Mouse (Mus musculus): ENCODE measurements around the gene Dph5. TPM values are rescaled to one million over a fixed set of nuclear protein-coding genes. Genes with fewer than 3 reads are reported as not detected.
"Not testable (repeated sequence)": the region's sequence is repeated elsewhere in the genome, so short reads cannot be mapped to it uniquely, and the experiment has no call there.

The Dph5 gene
- polyA plus RNA-seq, 1 experiment = 5.9 TPM

DNA sequence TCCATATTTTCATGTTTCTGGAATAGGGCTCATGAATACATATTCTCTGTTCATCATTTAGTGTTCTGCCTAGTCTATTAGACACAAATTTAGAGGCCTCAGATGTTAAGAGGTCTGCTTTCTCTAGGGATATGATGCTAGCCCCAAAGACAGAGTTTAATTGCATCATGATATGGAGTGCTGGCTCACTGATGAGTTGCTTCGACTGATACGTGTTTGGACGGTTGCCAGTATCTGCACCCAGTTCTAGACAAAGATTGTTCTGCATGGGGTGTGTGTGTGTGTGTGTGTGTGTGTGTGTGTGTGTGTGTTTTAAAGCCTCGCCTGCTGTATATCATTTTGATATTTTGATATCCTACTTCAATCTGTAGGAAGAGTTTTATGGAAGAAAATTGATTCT, 4.7 kb downstream of the Dph5 start:
- no peak for DNase-seq (ENCODE audit: low read depth)

DNA sequence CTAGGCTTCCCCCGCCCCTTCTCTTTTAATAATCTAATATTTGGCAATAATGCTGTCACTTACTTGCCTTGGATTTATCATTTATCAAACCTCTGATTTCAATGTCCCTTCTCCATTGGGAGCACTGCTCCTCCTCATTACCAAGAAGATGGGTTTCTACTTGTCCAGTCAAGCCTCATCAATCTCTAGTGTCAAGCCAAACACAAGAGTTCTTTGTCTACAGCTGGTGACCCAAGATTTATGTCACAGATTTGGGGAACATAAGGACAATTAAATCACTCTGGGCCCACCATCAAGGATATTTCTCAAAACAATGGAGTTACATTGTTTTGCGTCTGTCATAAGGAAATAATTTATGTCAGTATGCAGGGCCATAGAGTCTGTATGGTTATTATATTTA, 5.5 kb downstream of the Dph5 start:
- no peak for DNase-seq (ENCODE audit: low read depth)

DNA sequence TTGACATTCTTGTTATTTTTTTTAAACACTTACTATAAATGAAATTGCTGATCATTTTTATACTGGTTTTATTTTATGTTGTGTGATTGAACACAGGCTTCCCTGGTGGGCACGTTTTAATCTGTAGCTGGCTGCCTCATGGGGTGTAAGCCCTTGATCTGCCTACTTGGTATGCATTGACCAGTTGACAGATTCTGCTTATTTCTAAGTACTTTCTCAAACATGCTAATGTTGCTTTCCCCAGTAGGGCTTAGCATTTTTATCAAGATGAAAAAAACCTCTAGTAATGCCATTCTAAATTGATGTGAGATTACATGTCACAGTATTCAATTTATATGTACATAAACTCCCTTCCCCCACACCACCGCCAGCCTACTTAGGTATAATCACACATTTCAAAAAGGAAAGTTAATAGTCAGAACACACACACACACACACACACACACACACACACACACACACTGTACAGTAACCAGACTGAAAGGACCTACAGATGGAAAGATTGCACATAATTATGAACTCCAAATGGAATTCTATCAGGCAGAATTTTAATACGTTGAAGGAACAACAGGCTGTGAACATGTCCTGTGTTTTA, 10.8 kb downstream of the Dph5 start:
- DNase-seq (ENCODE audit: low read depth) = no peak

DNA sequence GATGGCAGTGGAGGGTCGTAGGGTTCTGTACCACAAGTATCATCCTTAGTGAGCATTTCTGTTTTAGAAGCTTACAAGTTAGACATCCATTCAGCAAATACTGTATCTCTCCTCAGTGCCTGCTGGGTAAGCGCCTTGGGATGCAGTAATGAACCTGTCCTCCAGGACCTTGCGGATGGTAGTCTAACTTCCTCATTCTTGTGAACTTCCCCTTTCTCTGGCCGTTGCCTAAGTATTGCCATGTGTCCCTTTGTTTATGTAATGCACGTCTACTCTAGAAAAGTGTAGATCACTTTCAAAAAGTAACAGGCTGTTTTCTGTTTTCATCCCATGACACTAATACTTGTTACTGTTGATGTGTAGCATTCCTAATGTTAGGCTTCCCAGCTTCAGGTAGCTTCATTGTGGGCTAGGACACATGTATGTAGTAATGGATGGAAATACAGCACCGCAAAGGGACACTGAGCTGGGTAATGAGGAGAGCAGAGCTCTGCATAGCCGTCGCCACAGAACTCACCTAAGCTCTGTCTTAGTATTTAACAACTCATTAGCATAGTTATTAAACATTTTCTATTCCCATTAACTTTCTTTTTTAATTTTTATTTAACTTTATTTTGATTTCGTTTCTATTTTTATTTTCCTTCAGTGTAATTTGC, 14.8 kb downstream of the Dph5 start:
- DNase-seq (ENCODE audit: low read depth) = no peak

DNA sequence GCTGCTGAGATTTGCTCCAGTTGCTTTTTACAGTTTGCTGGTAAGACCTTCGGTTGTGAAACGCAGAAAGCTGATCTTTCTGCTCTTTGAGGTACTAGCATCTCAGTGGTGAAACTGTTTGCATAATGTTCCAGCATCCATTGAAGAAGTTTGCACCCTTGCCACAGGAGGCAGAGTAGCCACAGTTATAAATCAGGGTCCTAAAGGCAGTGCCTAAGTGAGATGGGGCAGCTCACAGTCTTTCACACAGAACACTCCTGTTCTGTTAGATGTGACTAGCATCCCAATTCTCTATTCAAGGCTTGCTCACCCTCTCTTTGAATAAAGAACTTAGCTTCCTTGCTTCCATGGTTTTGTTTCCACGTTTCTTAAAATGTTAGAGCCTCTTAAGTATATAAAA, 17.4 kb downstream of the Dph5 start:
- no peak for DNase-seq (ENCODE audit: low read depth)

DNA sequence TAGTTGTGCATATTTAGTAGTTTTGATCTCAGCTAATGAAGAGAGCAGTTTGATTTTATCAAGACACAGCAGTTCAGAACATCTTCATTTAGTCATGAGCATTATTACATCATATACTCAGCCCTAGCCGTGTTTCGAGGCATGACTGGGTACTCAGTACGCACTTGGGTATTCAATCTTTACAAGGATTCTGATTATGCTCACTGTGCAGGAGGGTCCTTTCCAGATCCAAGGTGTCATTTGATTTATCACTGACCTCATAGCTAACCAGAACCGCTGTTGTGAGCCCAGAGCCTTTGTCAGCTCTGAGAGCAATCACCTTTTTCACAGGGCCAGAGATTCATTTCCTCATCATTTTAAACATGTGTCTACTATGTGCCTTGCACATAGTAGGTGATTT, 17.9 kb downstream of the Dph5 start:
- no peak for DNase-seq (ENCODE audit: low read depth)

DNA sequence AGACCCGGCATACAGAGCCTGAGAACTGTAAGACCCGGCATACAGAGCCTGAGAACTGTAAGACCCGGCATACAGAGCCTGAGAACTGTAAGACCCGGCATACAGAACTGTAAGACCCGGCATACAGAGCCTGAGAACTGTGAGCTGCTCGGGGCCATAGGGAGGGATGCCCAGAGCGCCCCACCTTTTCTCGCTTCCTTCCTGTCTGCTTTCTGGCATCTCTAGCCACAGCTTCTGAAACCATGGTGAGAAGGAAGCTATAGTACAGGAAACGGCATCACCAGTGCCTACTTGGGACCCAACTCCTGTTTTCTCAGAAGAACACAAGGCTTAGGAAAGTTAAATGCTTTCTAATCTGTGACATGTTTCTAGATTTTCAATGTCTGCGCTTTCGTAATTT, 19.8 kb downstream of the Dph5 start:
- not testable (repeated sequence) for DNase-seq (ENCODE audit: low read depth)

DNA sequence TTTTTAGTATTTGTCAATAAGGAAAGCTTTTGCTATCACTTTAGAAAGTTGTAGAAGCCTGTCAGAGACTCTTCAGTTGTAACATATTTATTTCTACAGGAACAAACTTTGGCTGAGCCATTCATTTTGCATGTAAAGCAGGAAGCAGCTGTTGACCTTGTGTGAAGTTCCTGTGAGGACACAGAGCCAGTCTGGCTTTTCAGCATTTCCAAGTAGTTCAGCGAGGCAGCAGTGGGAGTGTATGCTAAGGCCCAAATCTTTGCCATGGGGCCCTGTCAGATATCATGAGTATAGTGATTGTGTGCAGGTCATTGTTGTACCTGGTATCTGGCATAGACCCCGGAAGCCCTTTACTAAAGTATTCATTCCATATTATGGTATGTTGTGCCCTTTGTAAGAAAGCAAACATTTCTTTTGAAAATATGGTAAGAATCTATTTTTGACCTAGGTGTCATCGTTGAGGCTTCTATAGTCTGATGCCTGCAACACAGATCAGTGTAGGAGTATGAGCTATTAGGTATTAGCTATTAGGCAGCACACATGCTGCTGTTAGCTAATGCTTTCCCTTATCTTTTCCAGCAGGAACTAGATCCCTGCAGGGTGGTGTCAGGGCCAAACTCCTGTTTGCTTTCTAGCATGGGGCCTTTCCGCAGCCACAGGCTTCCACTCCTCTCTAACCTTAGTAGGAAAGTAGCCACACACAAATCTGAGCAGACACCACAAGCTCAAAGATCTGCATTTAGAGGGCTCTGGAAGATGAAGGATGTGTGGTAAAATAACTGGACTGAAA, 37.0 kb downstream of the Dph5 start:
- no peak for DNase-seq (ENCODE audit: low read depth)

DNA sequence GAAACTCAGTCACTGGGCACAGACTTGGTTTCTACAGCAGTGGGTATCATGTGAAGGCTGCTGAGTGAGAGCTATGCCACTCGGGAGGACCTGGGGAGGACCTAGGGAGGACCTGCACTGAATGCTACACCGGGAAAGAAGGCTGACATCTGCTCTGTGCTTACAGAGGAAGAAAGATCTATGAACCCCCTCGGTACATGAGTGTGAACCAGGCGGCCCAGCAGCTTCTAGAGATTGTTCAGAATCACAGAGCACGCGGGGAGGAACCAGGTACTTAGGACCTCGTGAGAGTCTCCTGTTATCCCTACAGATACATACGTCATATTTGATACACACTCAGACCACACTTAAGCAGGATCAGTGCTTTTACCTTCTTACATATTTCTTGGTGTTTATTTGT, 38.9 kb downstream of the Dph5 start:
- no peak for DNase-seq (ENCODE audit: low read depth)

DNA sequence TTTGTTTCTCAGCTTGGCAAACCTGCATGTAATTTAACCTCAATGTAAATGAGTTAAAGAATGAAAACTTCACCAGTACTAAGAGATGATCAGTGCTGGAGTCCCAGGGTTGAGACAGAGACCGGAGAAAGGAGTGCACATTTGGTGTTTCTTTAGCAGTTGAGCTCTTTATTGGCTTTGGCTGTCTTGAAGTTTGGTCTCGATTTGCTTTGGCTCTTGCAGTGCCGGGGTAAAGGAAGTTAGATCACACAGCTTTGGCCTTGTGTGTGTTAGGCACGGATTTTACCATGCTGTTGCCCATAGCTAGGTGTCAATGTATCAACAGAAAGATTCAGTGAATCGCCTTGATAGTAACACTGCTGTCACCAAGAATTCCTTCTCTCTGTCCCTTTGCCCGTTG, 44.1 kb downstream of the Dph5 start:
- no peak for DNase-seq (ENCODE audit: low read depth)

DNA sequence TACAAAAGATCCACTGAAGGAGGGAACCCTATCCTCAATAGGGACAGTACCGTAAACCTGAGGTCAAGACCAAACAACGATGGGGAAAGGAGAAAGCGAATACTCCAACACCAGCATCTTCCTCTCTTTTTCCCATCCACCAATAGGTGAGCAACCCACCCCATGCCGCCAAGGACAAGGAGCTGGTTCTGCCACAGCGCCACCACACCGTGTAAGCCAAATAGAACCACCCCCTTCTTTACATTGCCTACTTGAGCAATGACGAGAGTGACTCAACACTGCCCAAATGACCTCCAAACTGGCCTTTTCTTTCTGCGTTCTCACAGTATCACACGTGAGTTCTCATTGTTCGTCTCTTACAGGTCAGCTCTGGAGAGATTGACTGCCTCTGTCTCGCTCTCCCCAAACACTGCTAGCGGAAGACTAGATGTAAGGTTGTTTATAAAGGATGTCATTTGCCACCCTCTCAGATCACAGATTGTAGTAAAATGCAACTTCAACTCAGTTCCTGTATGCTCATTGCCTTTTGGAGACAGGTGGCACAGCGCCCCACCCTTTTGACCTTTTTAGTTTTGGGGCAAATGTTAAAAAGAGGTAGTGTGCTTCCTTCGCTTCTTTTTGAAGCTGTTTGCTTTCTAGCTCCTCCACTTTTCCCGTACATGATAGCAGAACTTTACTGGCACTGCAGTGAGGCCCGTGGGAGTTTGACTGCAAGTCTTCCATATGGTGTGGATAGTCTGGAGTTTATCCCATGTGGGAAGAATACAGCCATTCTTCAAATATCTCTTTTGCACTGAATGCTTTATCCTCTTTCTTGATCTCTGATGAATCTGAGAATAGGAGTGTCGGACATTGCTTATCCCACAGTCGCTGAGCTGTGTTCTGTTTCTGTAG, 45.9 kb downstream of the Dph5 start:
- DNase-seq (ENCODE audit: low read depth) = no peak

DNA sequence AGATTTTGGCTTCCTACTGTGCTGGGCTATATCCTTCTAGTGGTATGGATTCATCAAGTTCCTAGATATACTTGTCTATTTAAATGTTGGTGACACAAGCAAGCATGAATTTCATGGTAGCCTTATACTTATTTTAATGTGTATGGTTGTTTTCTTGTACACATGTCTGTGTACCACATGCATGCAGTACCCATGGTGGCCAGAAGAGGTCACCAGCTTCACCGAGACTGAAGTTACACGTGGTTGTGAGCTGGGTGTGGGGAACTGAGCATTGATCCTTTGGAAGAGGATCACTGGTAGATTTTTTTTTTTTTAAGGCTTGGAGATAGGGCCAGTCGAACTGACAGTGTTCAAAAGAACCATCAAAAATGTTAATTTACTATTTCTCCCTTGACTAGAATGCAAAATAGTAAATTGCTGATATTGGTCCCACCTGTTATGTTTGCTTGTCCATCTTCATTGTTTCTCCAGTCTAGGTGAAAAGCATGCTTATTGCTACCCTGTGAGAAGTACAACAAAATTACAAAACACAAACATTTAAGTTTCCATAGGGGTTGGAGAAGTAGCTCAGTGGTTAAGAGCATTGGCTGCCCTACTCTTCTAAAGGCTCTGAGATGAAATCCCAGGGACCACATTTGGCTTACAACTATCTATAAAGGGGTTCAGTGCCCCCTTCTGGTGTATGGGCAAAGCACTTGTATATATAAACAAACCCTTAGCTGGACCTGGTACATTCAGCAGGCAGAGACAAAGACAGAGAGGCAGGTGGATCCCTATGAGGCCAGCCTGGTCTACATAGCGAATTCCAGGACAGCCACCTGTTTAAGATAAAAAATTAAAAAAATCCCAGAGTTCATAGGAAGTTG, 49.3 kb downstream of the Dph5 start:
- DNase-seq (ENCODE audit: low read depth) = no peak

DNA sequence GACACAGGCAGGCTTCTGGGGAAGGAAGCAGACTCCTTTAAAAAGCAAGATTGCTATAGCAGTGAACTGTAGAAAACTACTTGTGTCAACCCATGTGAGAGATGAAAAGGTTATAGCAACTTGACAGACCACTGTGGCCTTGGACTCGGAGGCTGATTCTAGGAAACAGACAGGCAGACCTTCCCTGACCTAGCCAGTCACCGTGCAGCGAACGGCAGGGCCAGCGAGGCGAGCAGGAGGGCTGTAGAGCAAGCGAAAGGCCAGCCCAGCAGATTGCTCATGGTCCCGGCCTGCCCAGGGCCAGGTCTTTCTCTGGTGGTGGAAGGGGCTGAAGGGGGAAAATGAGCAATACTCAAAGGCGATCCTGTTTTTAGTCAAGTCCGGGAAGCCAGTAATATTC, 50.2 kb downstream of the Dph5 start:
- DNase-seq (ENCODE audit: low read depth) = no peak

DNA sequence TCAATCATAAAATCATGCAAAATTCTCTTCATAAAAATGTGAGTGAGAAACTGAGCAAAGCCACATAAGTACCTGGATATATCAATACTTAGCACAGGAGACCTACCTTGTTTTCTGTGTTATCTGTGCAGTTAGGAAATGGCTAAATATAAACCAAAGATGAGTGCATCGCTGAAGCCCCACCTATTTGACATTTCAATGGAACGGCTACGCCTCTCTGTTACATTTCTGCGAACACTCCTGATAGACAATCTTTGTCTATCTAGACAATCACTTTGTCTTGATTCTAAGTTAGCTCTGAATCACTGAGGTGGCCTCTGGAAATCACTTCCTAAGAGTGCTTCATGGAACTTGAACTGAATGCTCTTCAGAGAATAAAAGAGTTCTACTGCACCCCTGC, 52.9 kb downstream of the Dph5 start:
- DNase-seq (ENCODE audit: low read depth) = no peak

DNA sequence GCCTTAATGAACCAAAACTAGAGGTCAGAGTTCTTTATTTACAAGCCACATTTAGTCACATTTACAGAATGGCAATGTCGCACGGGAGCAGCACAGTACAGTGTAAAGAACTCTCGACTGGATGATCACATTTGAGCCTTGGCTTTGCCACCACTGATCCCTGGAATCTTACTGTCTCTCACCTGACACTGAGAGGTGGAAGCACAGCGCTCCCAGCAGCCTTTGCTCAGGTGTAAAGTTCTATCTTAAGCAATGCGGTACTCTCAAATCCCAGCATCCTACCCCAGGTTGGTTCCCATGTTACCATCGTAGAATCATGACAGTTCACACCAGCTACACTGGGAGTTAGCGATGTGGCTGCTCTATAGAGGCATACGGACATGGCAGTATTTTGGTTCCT, 53.8 kb downstream of the Dph5 start:
- DNase-seq (ENCODE audit: low read depth) = no peak

DNA sequence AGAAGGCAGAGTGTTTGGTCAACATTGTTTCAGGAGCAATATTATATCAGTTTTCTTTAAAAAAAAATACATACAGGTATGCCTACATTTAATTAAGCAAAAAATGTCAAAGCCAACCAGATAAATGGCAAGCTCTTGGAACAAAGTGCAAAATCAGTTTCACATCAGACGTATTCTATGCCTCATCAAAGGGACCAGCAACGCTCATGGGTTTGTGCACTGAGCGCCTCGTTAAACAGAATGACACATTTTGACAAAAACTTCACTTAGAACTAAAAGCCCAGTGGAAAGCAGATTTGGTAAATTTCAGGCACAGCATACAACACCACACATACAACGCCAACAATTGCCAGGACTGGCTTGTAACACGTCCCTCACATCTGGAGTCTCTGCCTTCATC, 56.7 kb downstream of the Dph5 start:
- DNase-seq (ENCODE audit: low read depth) = no peak

DNA sequence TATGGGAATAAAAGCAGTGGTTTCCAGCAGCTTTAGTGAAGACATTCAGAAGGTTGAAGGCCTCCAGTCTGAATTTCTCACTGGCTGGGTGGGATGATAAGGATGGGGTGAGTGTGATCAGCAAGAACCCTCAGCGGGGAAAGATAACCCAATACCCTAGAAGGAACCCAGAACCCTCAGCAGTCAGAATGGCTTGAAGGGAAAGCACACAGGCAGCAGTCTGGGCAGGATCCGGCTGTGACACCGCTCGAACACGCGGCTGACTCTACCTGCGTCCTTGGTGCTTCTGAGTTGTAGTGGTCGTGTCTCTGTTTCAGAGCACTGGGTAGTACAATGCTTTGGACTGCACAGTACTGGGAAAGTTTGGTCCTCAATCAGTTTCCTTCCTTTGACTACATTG, 58.6 kb downstream of the Dph5 start:
- DNase-seq (ENCODE audit: low read depth) = no peak

DNA sequence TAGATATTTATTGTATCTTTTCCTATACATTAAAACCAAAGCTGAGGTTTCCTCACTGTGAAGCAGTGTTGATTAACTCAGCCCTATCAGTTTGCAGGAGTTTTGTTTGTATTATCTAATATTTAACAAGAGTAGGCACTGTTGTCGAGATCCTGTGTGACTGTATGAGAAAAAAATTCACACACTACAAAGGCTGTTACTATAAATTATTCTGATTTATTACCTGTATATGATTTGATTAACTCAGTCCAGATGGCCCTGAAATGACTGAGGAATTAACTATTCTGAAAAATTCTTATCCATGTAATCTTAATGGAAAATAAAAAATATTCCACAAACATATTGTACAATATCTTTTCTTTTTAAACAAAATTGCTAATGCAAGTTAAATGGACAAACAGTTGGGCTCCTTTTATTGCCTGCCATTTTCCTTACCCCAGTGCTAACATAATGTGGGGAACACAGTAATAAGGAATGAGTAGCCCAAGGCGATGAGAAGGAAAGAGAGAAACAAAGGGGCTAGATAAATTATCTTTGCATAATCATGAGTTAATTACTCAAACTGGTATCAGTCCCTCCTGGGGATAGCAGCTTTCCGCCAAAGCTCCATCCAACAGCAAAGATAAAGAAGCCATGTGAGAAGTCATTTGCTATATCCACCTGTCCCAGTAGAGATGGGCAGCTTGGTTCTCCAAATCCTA, 61.7 kb downstream of the Dph5 start:
- no peak for DNase-seq (ENCODE audit: low read depth)

DNA sequence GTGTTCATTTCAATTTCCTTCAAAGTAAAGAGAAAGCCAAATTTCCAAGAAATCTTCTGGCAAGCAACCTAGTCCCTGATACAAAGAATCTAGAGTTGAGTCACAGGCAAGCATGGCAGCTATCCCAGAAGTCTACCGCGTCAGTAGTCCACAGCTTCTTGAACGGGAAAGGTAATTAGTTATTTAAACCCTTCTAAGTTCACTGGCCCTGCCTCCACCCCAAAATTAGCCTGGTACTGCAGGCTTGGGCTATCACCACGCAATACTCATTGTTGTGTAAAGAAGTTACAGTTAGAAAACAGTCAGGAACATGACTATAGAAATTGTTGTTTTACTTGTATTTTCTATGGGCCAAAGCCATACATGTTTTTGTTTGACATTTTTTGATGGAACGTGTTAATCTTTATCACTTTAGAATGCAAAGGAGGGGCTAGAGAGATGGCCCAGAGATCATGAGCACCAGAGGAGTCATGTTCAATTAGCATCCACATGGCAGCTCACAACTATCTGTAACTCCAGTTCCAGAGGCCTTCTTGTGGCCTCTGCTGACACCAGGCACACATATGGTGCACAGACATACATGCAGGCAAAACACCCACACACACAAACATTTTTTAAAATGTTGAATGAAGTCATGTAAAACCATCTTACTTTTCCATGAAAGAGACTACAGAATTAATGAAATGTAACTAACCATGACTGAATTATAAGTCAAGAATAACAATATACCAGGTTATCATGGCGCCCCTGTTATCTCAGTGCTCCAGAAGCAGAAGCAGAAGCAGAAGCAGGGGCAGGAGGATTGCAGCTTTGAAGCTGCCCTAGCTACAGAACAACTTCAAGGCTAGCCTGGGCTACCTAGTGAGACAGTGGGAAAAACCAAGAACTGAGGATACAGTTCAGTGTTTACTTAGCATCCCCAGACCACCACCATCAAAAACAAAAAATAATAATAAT, 62.6 kb downstream of the Dph5 start:
- DNase-seq (ENCODE audit: low read depth) = no peak

DNA sequence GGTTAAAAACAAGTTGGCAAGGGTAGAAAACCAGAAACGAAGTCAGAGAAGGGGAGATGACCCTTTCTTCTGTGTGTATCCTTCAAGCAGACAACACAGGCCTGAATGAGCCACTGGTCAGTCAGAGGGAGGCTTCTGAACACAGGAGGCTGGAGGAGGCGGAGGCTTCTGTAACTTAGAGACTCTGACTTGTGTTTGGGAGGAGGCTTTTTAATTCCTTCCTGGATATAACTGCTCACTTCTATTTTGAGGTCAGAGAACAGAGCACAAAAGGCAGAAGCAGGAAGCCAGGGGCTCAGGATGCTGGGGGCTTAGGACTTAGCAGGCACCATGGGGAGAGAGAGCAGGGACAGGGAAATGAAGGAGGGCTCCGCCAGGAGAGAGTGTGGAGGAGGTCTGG, 63.6 kb downstream of the Dph5 start:
- DNase-seq (ENCODE audit: low read depth) = no peak

All from gonadal fat pad, adult 2 months (tissue).